Mouse (Mus musculus) gastrocnemius, adult 18-20 months (tissue): ENCODE results near the gene Abcg5. TPM values are rescaled to one million over a fixed set of nuclear protein-coding genes. Genes with fewer than 3 reads are reported as not detected.

Source experiments
- DNase-seq: peaks from one replicate; pipeline ENCODE4 v3.0.0; 2021; ENCODE audit warnings: low spot score
- total RNA-seq, 2 experiments: library from RNA; stranded (reverse); gene quantifications; 2 replicates each; pipeline ENCODE4 v1.2.3; 2021

Abcg5 gene
- total RNA-seq, 2 experiments from 2014 or later, result not detected

DNA sequence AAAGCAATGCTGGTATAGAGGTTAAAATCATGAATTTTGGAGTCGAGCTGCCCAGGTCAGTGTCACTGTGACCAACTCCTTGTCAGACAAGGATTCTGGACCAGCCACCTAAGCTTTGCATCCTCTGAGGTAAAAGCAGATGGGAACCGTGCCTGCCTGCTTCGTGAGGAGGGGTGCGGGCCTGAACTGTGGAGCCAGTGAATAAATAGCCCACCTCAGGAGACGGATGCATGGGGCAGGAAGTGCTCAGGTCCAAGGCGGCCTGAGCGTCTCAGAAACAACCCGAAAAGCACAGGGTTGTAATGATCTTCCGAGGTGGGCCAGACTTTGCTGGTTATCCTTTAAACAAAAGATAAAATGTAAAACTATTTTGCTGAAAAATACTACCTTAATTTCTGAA is 37.7 kb downstream of the Abcg5 start:
- no peak for DNase-seq

- no peak for DNase-seq
Observed at GRCm38 (mm10) chr17:84644292-84645050, 38.3 kb downstream of the Abcg5 start.

DNA sequence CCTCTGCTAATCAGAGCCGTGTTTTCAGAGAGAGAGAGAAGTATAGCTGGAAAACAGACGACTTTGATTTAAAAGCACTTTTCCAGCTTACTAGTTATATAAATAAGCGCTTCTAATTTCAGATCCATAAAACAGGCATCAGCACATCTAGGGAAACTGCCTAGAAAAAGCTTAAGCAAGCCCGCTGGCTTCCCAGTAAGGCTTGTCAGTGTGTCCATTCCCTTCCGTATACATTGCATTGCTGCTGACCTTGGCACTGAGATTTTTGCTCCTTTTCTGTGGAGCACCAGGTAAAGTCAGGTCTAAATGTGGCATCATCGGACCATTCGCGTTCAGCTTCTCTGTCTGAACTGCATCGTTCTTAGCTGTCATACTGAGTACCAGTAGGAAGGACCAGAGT is 40.5 kb downstream of the Abcg5 start:
- no peak for DNase-seq

- peak; percentile 33 for DNase-seq
Observed at GRCm38 (mm10) chr17:84641893-84642292, 40.9 kb downstream of the Abcg5 start.

DNA sequence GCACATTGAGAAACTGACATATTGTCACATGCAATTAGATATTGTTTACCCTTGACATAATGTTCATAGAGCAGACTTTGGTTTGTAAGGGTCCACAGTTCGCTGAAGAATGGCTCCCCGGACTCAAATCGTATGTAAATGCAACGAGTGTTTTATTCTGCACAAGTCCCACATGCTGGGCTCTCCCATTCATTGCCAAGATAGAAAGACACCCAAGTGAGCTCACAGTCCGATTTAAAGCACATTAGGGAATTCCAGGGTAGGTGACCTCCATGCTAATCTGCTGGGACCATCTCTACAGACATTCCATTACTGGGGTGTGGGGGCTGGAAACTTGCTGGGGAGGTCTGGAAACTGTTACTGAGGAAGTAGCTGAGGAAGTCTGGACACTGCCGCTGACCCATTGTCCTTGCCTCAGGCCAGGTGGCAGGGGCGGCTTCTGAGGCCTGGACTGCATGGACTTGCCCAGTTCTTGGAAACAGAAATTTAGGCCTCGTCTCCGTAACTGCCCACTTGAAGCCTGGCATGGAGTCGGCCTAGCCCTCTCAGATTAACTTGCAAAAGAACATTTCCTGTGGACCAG is 42.9 kb downstream of the Abcg5 start:
- no peak for DNase-seq

DNA sequence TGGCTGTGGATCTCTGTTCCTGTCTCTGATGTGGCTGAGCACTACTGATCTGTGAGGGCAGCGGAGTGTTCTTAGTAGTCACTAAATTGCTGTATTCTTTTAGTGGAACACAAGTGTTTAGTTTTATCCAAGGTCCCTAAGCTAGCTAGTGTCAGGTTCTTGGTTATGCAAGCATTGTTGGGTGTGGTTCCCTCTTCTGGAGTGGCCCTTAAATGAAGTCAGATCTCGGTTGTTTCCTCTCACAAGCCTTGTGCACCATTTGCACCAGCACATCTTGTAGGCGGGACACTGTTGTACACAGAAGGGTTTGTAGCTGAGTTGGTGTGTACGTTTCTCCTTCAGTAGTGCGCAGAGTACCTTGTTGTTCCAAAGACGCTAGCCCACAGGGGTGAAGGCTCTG is 44.8 kb downstream of the Abcg5 start:
- DNase-seq, result no peak

- no peak for DNase-seq
Observed at GRCm38 (mm10) chr17:84636328-84636727, 46.5 kb downstream of the Abcg5 start.

DNA sequence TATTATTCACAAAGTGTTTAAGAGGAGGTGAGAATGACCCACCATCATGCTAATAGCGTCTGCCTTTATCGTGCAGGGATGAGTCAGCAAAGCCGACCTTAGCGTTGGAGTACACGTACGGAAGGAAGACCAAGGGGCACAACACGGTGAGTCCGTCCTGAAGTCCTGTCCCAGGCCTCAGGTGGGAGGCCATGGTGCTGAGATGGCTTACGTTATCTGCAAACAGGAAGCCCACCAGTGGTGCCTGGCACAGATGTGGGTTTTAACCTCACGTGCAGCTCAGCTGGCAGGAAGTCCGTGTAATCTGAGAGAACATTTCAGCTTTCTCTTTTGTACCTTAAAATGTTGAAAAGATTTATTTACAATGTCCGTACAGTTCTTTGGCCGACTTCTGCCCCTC is 49.4 kb downstream of the Abcg5 start:
- no peak for DNase-seq

DNA sequence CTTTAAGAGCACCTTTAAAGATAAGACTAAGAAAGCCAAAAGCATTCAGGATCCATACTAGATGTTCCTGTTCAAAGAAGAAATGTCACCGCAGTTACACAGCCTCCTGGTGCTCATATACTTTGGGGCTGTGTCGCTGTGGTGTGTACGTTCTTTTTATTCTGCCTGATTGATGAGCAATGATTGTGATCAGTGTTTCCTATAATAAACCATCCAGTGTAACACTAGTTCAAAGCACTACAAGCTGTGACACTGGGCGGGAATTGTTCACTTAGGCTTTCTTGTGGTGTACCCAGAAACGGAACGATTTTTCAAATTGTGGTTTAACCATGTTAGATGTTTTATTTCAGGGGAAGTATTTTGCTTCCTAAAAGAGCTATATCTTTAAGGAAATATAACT is 51.0 kb downstream of the Abcg5 start:
- DNase-seq, result no peak

DNA sequence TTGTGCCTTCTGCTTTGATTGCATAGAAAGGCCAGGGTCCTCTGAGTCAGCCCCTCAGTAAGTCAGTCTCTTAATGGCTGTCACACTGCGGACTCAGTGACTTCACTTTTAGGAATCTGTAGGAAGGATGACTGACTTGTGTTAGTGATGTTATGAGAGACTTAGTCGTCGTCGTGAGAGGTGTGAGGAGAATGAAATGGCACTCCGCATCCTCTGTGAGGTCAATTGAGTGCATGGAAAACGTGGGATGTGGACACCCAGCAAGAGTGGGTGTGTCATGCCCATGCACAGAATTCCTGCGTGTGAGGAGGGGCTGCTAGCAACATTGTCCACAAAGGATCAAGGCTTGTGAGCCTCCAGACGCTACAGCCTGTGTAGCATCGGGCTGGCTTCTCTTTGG is 54.2 kb downstream of the Abcg5 start:
- no peak for DNase-seq

DNA sequence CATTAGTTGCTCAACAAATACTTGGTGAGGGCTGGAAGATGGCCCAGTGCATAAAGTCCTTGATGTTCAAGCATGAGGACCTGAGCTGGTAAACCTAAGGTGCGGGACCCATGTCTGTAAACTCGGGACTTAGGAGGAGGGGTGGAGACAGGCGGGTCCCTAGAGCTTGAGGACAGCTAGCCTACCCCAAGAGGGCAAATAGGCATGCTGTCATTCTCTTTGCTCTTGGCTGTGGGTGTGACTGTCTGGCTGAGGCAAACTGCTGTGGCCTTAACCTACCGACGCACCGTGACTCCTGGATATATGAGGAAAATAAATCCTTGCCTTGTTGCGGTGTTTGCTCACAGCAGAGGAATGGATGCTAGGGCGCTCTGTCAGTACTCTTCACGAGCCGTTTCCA is 55.1 kb downstream of the Abcg5 start:
- no peak for DNase-seq

DNA sequence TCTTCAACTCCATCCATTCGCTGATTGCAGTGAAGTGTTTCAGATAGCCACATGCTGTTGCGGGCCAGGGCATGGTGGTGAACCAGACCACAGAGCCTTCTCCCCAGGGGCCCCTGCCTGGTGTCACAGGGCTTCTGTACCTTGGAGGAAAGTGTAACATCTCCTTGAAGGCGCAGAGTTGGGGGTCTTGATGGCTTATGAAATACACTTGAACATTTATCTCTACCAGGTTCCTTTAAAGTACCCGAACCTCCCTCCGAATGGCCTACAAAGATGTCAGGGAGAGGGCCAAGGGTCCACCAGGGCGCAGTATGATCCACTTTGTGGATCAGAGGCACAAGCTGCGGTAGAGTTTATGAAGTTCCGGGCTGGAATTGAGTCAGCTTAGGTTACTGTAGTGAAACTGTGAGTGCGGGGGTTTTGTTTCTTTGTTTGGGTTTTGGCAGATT is 55.9 kb downstream of the Abcg5 start:
- DNase-seq, result no peak

GRCm38 (mm10) chr17:84626276-84626856 is 56.4 kb downstream of the Abcg5 start, which contains the start of gene Dync2li1:
Gene Dync2li1 (plus strand): TSS chr17:84626496.
- DNase-seq, result peak; percentile 89

- DNase-seq, result no peak
Observed at GRCm38 (mm10) chr17:84622873-84623272, 59.9 kb downstream of the Abcg5 start.

DNA sequence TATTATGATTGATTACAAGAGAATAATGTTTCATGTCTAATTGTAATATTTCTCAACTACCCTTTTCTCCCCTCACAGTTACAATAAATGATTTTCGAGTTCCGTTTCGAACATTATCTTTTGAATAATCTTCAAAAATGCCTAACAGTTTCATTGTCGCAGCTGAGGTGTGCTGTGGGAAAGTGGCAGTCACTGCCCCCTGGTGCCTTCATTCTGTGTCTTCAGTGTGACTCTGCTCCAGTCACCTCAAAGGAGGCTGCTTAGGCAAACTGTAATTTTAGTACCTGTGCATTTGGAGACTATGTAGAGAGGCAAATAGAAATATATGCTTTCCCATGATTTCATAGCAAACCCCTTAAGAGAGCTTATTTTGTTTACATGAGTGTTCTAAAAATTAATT is 60.8 kb downstream of the Abcg5 start:
- no peak for DNase-seq

GRCm38 (mm10) chr17:84621209-84621608 is 61.6 kb downstream of the Abcg5 start:
- no peak for DNase-seq

DNA sequence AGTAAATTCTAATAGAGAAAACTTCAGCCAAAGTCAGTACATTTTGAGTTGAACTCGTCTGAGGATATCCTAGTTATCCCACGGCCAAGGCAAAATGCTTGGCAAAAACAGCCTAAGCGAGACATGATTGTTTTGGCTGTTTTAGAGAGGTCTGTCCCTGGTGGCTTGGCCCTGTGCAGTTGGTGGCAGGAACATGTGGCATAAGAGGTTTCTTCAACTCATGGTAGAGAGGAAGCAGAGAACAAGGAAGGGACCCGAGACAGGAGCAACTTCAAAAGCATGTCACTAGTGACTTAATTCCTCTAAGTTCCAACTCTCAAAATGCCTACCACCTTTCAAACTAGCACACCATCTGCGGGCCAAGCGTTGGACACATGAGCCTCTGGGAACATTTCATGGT is 62.2 kb downstream of the Abcg5 start:
- no peak for DNase-seq

- no peak for DNase-seq
Observed at GRCm38 (mm10) chr17:84620076-84620475, 62.7 kb downstream of the Abcg5 start.

- DNase-seq, result no peak
Observed at GRCm38 (mm10) chr17:84619112-84619511, 63.7 kb downstream of the Abcg5 start.

GRCm38 (mm10) chr17:84617953-84618352 is 64.9 kb downstream of the Abcg5 start:
- no peak for DNase-seq

GRCm38 (mm10) chr17:84616526-84617074 is 66.2 kb downstream of the Abcg5 start:
- no peak for DNase-seq

DNA sequence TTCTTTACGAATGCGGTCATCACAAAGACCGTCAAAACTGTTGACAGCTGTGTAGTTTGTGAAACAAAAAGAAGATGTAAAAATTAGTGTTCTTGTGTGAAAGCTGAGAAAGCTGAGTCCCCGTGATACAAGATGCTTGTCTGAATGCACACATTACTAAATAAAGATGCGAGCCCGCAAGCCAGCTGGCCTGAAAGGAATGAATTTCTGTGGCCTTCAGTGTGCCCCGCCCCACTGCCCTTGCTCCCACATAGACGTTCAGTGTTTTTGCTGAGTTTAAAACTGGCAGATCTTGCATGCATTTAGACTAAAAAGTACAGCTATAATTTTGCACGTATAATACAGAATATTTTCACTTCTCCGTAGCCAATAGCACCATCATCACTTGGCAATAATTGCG is 67.0 kb downstream of the Abcg5 start:
- DNase-seq, result no peak

DNA sequence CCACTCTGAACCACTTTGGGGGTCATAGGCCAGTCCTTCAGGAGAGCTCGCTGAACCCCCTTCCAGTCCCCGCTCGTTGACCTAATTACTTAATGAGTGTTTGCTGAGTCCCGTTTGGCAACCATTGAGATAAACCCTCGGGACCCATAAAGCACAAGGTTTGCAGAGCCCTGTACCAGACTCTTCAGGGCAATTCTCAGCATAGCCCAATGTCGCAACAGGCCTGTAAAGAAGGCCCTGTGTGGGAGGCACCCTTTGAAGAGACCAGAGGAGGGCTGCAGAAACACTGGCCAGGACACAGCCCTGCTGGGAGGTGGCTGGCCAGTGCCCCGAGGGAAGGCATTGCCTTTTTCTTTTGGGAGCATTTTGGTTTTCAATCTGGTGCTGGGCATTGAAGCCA is 70.8 kb downstream of the Abcg5 start:
- peak; percentile 55 for DNase-seq
